Mouse (Mus musculus) layer of hippocampus, postnatal 10 days (tissue): ENCODE data around the gene Dock1. TPM values are rescaled to one million over a fixed set of nuclear protein-coding genes. Genes with fewer than 3 reads are reported as not detected.

Experiments used
- DNase-seq, 2 experiments: peaks; one replicate each; pipeline ENCODE4 v3.0.0; 2021; ENCODE audit warnings: low spot score in 2 of 2
- total RNA-seq, 2 experiments: library from RNA; stranded (reverse); gene quantifications; 2 replicates each; pipeline ENCODE4 v1.2.3; 2021

Gene Dock1
- total RNA-seq, 2 experiments from 2014 or later: 27.1 to 27.4 TPM

DNA sequence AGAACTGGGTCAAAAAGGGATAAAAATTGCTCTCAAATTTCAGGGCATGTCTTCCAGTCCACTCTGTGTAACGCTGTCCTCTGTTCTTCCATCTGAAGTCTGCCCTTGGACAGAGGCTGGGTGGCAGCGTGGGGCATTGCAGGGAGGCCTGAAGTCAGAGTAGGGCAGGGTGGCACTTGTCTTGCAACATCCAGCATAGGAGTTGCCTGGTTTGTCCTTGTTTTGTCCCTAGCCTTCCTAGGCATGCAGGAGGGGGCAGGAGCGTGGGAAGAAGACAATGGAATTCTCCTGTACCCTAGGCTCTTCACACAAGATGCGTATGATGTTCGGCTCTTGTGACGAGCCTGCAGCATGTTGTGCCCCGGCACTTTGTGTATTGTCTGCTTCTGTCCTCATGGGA, 273.2 kb downstream of the Dock1 start:
- DNase-seq: no peak

DNA sequence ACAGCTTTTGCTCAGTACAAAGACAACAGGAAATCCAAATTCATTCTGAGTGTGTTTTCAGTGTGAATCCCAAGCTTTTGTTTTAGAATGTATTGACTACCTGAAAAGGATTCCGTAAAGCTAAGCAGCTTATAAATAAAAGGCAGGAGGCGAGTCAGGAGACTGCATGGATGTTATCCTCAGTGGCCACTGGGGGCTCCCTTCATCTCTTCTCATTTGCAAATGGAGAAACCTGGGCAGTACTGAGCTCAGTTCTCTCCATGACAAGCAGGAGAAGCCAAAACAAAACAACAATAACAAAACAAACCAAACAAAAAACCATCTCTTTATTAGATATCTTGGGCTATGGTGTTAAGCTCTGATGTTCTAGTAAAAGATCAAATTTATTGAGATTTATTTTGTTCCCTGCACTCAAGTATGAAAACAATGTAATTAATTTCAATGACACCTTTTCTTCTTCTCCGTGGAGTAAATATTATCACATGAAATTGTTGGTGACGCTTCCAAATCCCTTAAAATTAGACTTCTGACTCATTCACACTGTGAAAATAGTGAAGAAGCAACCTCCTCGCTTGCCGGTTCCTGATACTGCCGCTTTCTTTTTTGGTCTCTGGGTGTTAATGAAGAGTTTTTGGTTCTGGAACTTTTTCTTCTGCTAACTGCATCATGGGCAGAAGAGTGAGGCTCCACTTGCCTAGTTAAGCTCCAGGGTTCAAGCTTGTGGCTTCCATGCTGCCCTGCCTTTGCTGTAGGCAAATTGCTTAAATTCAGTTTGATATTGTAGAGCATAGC, 275.7 kb downstream of the Dock1 start:
- peak in 1 of 2 experiments; percentile 32 for DNase-seq

DNA sequence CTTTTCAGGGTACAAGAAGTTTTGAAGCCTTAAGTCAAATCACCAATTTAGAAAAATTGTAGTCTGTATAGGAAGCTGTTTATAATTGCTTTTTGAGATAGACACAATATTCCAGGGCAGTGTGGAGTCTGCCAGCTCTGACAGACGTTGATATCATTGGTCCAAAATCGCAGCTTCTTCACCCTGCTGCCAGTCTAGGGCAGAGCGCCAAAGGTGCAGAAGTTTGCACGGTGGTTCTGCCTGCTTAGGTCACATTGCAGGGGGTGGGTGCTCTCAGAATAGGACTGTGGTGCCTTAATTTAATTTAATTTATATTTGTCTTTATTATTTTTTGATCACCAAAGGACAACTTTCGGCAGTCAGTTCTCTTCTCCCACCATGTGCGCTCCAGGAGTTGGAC, 288.6 kb downstream of the Dock1 start:
- DNase-seq: no peak

DNA sequence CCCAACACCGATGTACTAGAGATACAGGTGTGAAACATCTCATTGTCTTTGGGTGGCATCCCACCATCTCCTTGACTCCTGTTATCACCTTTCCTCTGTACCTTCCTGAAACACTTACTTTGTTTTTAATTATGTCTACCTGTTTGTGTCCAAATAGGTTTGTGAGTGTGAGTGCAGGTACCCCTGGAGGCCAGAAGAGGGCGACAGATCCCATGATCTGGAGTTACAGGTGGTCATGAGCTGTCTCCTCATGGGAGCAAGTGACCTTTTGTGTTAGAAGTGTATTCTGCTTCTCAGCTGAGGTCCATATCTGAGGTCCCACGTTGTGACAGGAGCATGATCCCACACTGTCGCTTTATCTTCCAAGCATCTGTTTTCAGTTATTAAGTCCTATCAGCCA, 290.4 kb downstream of the Dock1 start:
- peak in 1 of 2 experiments; percentile 23 for DNase-seq

DNA sequence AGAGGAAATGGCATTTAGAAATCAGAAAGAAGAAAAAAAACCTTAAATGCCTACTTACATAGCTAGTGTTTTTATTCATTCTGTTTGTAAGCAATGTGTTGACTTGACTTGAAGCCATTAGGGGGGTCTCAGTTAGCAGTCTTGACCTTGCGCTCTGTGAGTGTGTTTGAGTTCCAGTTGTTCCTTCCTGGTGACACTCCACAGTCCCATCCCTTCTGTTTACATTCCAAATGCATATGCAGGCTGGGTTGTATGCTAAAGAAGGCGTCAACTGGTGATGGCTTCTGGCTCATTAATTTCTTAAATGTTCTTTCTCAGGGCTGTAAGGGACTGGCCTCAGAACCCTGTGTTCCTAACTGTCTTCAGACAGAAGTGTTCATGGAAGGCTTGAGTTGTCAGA, 291.2 kb downstream of the Dock1 start:
- DNase-seq: no peak

DNA sequence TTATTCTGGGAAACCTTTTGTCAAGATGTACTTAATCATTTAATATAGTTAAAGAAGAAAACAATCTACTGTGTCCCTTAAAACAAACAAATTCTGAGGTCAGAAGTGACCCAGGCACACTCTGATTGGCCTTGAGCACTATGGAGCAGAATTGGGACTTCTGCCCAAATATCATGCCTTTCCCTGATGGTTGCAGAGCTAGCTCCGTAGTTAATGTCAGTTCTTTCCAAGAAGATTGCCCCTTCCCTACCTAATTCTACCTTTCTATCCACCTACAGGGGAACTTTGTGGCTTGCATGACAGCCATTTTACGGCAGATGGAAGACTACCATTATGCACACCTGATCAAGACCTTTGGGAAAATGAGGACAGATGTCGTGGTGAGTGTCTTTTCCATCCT, 319.8 kb downstream of the Dock1 start:
- no peak for DNase-seq

DNA sequence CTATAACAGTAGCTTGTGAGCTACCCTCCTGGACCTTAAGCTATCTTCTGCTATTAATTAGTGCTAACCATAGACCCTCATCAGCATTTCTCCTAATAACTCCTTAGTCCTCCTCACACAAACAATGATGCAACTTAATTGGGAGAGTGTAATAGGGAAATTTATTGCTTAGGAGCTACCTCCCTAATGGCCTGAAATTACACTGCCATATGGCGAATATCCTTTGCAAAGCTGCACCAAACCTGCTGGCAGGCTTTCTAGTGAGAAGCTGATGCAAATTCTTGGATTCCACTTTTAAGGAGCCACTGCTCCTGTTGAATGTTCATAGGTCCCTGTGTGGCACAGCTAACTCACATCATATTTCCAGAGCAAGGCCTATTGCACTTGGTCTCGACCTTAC, 320.5 kb downstream of the Dock1 start:
- no peak for DNase-seq

DNA sequence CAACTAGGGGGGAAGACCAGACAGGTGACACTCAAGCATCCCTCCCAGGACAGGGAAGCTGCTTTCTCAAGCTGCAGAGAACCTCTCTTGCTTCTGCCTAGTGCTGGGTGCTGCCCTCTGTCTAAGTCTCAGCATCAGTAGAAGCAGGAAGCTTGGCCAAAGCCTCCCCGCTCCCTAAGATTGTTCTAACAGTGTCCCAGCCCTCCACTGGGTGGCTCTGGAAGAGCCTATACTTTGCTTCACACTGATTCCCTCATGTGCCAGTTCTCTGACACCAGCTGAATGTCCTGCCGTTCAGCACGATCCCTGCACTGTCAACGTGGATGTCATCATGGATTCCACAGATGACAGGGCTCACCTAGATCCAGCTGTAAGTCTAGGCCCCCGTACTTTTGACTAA, 324.5 kb downstream of the Dock1 start:
- DNase-seq: no peak

DNA sequence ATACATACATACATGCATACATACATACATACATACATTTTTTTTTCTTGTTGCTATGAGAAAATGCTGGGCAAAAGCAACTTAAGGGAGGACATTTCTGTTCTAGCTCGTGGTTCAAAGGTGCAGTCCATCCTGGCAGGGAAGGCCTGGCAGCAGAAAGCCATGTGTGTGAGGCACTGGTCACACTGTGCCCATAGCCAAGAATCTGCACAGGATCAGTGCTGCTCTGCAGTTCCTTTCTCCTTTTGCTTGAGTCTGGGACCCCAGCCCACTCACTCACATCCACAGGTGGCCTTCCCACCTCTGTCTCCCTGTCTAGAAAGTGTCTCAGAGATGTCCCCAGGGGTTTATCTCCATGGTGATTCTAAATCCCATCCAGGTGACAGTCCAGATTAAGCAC, 331.8 kb downstream of the Dock1 start:
- no peak for DNase-seq

DNA sequence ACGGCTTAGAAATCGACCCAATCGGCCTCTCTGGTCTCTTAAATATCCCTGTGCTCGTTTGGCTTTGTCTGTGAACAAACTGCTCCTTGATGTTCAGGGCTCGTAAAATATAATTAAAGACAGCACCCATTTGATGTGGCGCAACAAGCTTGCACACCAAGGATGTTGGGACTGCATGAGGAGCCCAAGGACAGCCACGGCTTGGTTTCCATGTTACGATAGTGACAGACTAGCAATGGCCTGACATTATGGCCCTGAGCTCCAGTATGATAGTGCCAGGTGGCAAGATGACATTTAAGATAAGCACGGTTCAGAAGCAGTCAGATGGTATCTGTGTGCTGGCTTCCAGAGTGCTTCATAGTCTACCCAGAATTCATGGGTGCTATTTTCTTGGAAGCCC, 332.4 kb downstream of the Dock1 start:
- DNase-seq: no peak

DNA sequence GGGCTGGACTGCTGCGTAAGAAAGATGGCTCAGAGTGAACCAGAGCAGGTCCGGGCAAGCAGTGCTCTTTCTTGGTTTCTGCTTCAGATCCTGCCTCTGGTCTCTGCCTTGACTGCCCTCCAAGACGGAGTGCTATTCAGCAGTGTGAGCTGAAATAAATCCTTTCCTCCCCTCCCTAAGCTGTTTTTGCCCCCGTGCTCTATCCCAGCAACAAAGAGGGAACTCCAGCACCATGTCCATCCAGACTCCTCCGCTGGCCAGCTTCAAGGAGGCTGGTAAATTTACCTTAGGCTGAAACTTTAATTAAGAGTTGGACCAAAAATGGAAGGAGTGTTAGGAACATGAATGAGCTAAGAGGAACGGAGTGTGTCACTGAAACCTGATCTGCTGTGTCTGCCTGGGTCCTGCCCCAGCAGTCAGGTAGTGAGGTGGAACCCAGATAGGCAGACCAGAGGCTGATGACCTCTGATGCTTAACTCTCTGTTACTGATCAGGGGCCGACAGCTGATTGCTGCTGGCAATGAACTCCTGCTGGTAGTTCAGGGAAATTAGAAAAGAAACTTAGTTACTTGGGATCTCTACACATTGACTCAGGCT, 335.6 kb downstream of the Dock1 start:
- DNase-seq: no peak

DNA sequence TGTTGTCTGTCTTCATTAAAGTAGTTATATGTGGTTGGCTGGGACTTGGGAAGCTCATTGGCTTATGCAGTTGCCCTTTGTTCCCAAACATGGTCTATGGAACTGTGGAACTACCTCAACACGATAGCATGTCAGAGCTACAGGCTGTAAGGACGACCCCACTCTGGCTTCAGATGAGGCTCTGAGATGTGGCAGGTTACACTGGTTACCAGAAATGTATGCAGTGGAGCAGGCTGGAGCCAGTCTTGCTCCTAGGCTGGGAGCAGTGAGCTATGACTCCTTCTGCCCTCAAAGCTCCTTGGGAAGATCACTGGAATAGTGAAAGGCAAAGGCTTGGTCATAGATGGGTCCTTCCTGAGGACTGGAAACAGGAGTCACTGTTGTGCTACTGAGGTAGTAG, 337.6 kb downstream of the Dock1 start:
- DNase-seq: no peak

DNA sequence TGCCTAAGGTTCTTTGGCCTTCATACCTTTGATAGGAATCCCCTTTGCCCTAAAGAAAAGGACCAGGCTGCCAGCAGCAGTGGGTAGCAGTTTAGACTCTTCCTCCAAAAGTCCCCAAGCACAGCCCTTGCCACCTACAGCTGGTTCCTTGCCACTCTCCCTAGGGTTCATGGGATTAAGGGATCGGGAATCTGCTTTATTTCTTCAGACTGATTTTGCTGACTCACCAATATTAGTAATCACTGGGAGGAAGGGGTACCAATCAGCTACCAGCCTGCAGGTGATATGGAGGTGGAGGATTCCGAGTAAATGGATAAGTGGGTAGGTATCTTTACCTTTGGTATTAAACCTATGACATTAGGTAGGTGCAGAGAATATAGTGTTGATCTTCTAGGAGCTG, 340.5 kb downstream of the Dock1 start:
- DNase-seq: no peak

DNA sequence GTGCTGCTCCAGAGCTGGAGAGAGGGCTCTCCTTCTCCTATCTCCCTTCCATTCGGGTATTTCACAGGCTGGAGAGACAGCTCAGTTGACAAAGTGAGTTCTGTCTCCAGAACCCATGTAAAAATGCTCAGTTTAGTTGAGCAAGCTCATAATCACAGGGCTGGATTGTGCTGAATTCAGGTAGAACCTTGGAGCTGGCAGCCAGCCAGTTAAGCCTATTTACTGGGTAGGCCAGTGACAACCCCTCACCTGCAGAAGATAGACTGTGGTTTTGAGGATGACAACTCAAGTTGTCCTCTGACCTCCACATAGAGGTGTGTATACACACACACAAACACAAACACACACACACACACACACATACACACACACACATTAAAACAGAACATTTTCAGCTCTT, 347.1 kb downstream of the Dock1 start:
- DNase-seq: no peak

DNA sequence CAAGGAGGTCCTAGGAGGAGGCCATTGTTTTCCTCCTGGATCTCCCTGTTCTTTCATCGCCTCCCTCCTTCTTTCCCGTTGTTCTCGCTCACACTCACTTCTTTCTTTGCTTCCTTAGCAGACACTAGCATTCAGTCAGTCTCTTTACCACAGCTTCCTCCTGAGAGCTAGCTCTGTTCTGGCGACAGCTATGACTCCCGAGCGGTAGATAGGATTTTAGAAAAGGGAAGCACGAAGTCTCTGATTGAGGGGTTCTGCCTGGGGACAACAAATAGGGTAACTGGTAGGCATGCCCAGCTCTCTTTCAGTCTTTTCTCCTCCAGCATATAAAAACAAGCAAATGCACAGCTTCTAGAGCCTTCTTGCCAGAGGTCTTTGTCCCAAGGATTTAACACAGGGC, 350.3 kb downstream of the Dock1 start:
- DNase-seq: no peak

DNA sequence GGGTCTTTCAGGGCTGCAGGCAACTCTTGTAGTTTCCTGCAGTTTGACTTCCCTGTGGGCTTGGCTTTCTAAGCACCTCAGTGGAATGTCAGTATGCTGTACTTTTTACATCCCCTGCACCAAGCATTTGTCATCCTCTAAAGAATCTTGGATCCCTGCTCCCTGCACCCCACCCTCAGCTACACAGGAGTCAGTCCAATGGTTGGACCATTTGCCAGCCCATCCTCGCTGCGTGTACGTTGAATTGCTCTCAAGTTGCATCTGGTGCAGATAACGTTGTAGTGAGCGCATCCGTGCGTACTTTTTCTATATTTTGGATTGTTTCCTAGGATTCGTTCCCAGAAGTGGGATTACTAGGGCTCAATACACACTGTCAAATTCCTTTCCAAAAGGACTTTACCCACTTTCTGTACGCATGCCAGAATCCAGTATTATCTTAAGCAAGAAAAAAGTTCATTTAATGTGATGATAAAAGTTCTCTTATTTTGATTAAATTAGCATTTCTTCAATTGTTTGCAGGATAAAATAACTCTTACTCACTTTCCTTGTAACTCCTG, 351.2 kb downstream of the Dock1 start:
- no peak for DNase-seq

DNA sequence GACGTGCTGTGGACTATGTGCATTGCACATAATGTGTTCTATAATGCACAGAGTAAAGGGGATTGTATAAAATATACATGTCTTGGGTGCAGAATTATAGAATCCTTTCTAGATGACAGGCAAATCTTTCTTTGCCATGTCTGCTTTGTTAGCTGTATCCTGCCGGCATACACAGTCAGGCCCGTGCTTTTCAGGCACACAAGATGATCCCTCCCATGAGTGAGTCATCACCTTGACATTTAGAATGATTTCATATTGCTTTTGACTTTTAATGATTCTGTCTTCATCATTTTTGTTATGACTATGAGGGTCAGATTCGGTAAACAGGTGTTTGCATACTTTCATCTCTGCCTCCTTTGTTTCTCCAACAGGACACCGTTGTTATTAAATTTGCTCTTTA, 354.1 kb downstream of the Dock1 start:
- DNase-seq: no peak

DNA sequence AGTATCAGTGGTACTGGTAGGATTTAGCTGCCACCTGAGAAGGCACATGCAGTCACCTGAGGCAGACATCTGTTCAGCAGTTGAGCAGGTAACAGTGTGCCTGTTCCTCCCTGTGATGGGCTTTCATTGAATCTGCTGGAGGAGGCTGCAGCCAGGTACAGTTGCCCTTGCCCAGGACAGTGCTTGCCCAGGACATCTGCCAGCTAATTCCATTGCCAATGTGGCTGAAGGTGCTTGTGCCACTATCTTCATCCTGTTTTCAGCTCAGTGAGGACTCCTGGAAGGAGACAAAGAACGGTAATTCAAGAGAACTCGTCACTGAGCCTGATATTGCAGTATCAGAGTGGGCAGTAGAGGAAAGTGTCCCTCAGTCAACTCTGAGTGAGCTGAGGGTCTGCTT, 358.3 kb downstream of the Dock1 start:
- no peak for DNase-seq

DNA sequence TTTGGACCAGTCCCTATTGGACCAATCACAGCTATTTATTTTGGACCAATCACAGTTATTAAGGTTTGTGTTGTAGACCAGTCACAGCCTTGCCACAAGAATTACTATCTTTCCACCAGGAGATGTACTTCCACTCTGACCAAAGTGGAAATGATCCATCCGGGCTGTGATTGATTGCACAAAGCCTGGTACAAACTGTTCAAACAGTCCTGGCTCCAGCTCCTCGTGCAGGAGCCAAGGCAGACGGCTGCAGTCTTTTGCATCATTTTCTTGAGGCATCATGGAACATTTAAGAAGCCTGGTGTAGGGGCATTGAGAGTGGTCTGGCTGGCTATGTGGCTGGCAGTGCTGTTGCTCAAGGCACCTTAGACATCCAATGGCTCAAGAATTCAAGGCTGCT, 358.7 kb downstream of the Dock1 start:
- DNase-seq: peak in 1 of 2 experiments; percentile 15

DNA sequence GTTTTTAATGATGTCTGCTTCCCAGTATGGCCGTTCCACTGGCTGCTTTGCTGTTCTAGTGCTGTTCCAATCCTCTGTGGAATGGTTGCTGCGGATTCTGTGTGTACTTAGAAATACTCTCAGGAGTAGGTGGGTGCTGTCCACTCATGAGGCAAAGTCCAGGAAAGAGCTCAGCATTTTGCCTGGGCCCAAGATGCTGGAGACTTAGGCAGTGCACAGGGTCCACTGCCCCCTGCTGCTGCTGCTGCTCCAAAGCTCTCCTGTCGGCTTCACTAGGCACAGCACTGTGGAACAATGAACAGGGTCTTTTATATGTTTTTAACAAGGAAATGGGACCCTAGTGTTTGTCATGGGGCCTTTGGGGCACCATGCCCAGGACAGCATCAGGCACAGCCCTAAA, 361.0 kb downstream of the Dock1 start:
- no peak for DNase-seq

DNA sequence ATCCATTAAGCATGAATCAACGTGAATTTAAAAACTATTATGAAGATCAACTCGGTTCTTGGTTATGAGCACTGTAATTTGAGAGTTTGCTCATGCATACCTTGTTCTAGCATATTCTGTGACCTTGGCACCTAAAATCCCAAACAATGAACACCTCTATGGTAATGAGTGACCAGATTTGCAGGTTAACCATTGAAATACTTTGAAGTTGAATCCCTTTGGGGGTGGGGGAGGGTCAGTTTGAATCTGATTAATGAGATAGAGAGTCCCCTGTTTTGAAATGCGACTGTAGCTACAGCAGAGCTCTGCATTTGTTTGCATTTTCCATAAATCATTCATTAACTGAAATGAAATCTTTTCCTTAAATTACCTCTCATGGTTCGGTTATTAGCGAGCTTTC, 364.4 kb downstream of the Dock1 start:
- no peak for DNase-seq

DNA sequence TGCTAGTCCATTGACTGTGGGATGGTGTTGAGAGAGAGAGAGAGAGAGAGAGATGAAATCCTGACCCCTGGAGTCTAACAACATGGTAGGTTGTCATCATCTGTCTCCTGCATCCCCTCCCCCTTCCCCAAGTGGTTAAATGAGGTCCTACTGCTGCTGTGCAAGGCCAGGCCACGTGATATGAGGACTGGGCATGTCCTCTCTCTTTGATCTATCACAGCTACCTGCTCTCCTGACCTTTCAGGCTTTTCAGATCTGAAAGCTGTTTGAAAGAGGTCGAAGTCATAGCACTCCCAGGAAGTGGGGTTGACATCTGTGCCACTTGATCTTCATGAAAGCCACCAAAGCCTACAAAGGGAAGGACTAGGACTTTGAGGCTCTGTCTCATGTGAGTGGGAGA, 365.2 kb downstream of the Dock1 start:
- DNase-seq: no peak

DNA sequence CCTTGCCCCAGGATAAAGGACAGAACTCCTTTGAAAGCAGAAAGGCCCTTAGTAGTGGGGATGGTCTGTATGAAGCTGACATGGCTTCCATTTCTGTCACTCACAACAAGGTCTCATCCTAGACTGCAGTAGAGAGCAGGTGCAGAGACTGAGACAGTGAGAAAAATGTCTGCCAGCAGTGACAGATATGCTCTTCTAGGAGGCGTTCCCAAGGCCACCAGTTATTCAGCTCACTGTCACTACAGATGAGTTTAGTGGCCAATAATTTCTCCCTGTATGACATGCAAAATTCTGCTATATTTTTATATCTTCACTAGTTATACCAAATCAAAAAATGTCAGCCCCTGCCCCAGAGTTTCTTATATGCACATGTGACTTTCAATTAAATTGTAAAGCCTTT, 368.5 kb downstream of the Dock1 start:
- DNase-seq: no peak
